Mouse (Mus musculus) heart, postnatal 0 days (tissue): ENCODE results near the gene Icosl. TPM values are rescaled to one million over a fixed set of nuclear protein-coding genes. Genes with fewer than 3 reads are reported as not detected.

Source experiments
- ATAC-seq: fragments of 200-750 bp; cut with Nextera tagmentation; 2 replicates; pipeline ENCODE4 v1.8.0; 2017; ENCODE audit warnings: low read depth, moderate number of reproducible peaks, moderate library complexity; ENCODE audit not compliant: insufficient read depth
- DNase-seq: peaks from one replicate; pipeline ENCODE4 v3.0.0-alpha.2; 2016; ENCODE audit warnings: low spot score
- H3K27ac ChIP-seq: fragments of 300-500 bp; sonication (generic); 2 replicates; pipeline ENCODE4 v1.5.1; 2014; ENCODE audit warnings: low read depth, mild to moderate bottlenecking
- H3K27me3 ChIP-seq: fragments of 300-500 bp; sonication (generic); 2 replicates; pipeline ENCODE4 v1.6.1; 2014; ENCODE audit warnings: low read length, mixed read lengths; ENCODE audit not compliant: control insufficient read depth, insufficient read depth
- H3K36me3 ChIP-seq: fragments of 300-500 bp; sonication (generic); replicated peaks from 2 replicates; pipeline ENCODE4 v1.6.1; 2014; ENCODE audit warnings: low read length, mixed read lengths; ENCODE audit not compliant: control insufficient read depth, insufficient read depth
- H3K4me1 ChIP-seq: fragments of 300-500 bp; sonication (generic); 2 replicates; pipeline ENCODE4 v1.6.1; 2014; ENCODE audit warnings: antibody characterized with exemption; ENCODE audit not compliant: control insufficient read depth, insufficient read depth
- H3K4me2 ChIP-seq: fragments of 300-500 bp; sonication (generic); 2 replicates; pipeline ENCODE4 v1.6.1; 2014; ENCODE audit warnings: low read depth, mild to moderate bottlenecking, low read length, moderate library complexity
- H3K4me3 ChIP-seq: fragments of 300-500 bp; sonication (generic); 2 replicates; pipeline ENCODE4 v1.5.1; 2014; ENCODE audit warnings: low read depth, low read length
- H3K9ac ChIP-seq: fragments of 300-500 bp; sonication (generic); replicated peaks from 2 replicates; pipeline ENCODE4 v1.6.1; 2014; ENCODE audit warnings: low read depth, low read length, mixed read lengths
- H3K9me3 ChIP-seq: fragments of 300-500 bp; sonication (generic); replicated peaks from 2 replicates; pipeline ENCODE4 v1.6.1; 2016; ENCODE audit warnings: low read length; ENCODE audit not compliant: control insufficient read depth
- CTCF ChIP-seq: IDR thresholded peaks from 2 replicates; pipeline ENCODE4 v1.5.1; 2016; ENCODE audit warnings: antibody characterized with exemption, control low read depth, low read depth
- EP300 ChIP-seq: IDR thresholded peaks from 2 replicates; pipeline ENCODE4 v1.6.1; 2016; ENCODE audit warnings: antibody characterized with exemption, low read depth
- WGBS: fragments of 180-500 bp; shearing (Covaris S2); extraction: QIAGEN DNeasy Blood & Tissue Kit; methylation state at CpG from one replicate; pipeline ENCODE4 v1.1.7; 2014; 5-methylcytosine and 5-hydroxymethylcytosine counted together
- polyA plus RNA-seq: library from polyadenylated mRNA; unstranded; fragments of >200 nt; fragmentation: Nextera tagmentation; extraction: Ambion mirVana; gene quantifications from 2 replicates; pipeline ENCODE4 v1.2.1, GENCODE M21; 2015
- total RNA-seq: library from RNA; depleted of rRNA; stranded (reverse); fragments of >200 nt; gene quantifications from 2 replicates; pipeline ENCODE4 v1.2.3, GENCODE M21; 2014; ENCODE audit warnings: low replicate concordance

The Icosl gene
- total and polyA plus RNA-seq, 2 experiments from 2014 or later = 1.9 to 7.4 TPM

GRCm38 (mm10) chr10:78031987-78032386 lies 37.1 kb upstream of the Icosl start:
- H3K27ac ChIP-seq = no peak overlapping the region
- DNase-seq (no peak), ATAC-seq (no peak)
- no peaks in the 10 kb centered on the region for H3K4me1 ChIP-seq
- 78% methylated on average over 2 of the region's 2 CpGs for WGBS
- H3K4me3 ChIP-seq = no peak overlapping the region
- H3K4me2 ChIP-seq = no peak overlapping the region
- 0 out of 2 replicates have a peak, but pooled peaks cover 3% of the 10 kb centered on the region for H3K27me3 ChIP-seq
- TF ChIP-seq EP300 (no peak), CTCF (no peak)
- no peaks in the 10 kb centered on the region for H3K9me3 ChIP-seq
- no peak overlapping the region for H3K9ac ChIP-seq
- no peaks in the 10 kb centered on the region for H3K36me3 ChIP-seq

- Histone ChIP-seq H3K4me1 (no peaks in the 10 kb centered on the region), H3K27ac (no peak overlapping the region), H3K27me3 (0 out of 2 replicates have a peak, but pooled peaks cover 5% of the 10 kb centered on the region), H3K9me3 (no peaks in the 10 kb centered on the region), H3K36me3 (no peaks in the 10 kb centered on the region), H3K4me2 (no peak overlapping the region), H3K4me3 (no peak overlapping the region), H3K9ac (no peak overlapping the region)
- TF ChIP-seq EP300 (no peak), CTCF (no peak)
- no peak for DNase-seq
- WGBS = 81% methylated on average over 4 of the region's 4 CpGs
- ATAC-seq = no peak
Observed at GRCm38 (mm10) chr10:78037139-78037538, 32.0 kb upstream of the Icosl start.

GRCm38 (mm10) chr10:78041647-78042046 lies 27.5 kb upstream of the Icosl start, which contains the start of gene Dnmt3l:
Dnmt3l (plus strand) TSS chr10:78041947.
- Histone ChIP-seq H3K4me2 (no peak within 1 kb of the TSS), H3K4me3 (no peak within 1 kb of the TSS), H3K9ac (no peak within 1 kb of the TSS), H3K36me3 (no peaks in the 10 kb centered on the region), H3K4me1 (0 out of 2 replicates have a peak, but pooled peaks cover 4% of the 10 kb centered on the region), H3K9me3 (no peaks in the 10 kb centered on the region), H3K27me3 (peaks cover 13% of the 10 kb centered on the region), H3K27ac (no peak within 1 kb of the TSS)
- DNase-seq = no peak
- 81% methylated on average over 5 of the region's 5 CpGs for WGBS
- ATAC-seq = no peak
- TF ChIP-seq CTCF = no peak

GRCm38 (mm10) chr10:78042096-78042495 lies 27.0 kb upstream of the Icosl start:
- no peak for TF ChIP-seq CTCF
- TF ChIP-seq EP300 = no peak
- Histone ChIP-seq H3K27me3 (peaks cover 13% of the 10 kb centered on the region), H3K36me3 (no peaks in the 10 kb centered on the region), H3K9me3 (no peaks in the 10 kb centered on the region), H3K4me1 (0 out of 2 replicates have a peak, but pooled peaks cover 4% of the 10 kb centered on the region), H3K4me2 (no peak overlapping the region), H3K9ac (no peak overlapping the region), H3K4me3 (no peak overlapping the region), H3K27ac (no peak overlapping the region)
- DNase-seq = no peak
- 71% methylated on average over 7 of the region's 7 CpGs for WGBS
- no peak for ATAC-seq

GRCm38 (mm10) chr10:78042697-78043405 lies 26.3 kb upstream of the Icosl start:
- H3K9me3 ChIP-seq = no peaks in the 10 kb centered on the region
- 0 out of 2 replicates have a peak, but pooled peaks cover 4% of the 10 kb centered on the region for H3K4me1 ChIP-seq
- no peaks in the 10 kb centered on the region for H3K36me3 ChIP-seq
- H3K27ac ChIP-seq = no peak overlapping the region
- peaks cover 13% of the 10 kb centered on the region for H3K27me3 ChIP-seq
- no peak for ATAC-seq
- H3K9ac ChIP-seq = no peak overlapping the region
- no peak overlapping the region for H3K4me3 ChIP-seq
- peak overlapping the region; percentile 50 for H3K4me2 ChIP-seq
- WGBS = 55% methylated on average over 14 of the region's 14 CpGs
- no peak for DNase-seq
- TF ChIP-seq CTCF (no peak), EP300 (no peak)

GRCm38 (mm10) chr10:78043406-78043836 lies 25.7 kb upstream of the Icosl start, which contains the start of gene Aire:
Aire (minus strand) TSS chr10:78043610.
- Histone ChIP-seq H3K9me3 (no peaks in the 10 kb centered on the region), H3K4me3 (peak within 1 kb of the TSS; percentile 22; the same call in 1 of the 2 replicates), H3K27me3 (peaks cover 13% of the 10 kb centered on the region), H3K9ac (no peak within 1 kb of the TSS), H3K4me2 (peak within 1 kb of the TSS; percentile 50), H3K27ac (no peak within 1 kb of the TSS), H3K36me3 (no peaks in the 10 kb centered on the region), H3K4me1 (0 out of 2 replicates have a peak, but pooled peaks cover 4% of the 10 kb centered on the region)
- WGBS = 4% methylated on average over 27 of the region's 27 CpGs
- peak; percentile 24; the same call in 1 of the 2 replicates for ATAC-seq
- TF ChIP-seq CTCF (peak; percentile 67), EP300 (no peak)
- DNase-seq = peak; percentile 15
